In genomic region chr13:53636011-53636410, GRCm38 (mm10) we compare ENCODE assay signal across 31 mouse cellular contexts.
"Had no signal": no experiment of that assay in that cellular context is flagged by ENCODE, and none has a peak within 500 bp of the region (broad histone marks: within the 10 kb centered on the region; RNA-seq: fewer than 3 reads in every experiment).

No protein-coding gene starts in this region.

- DNase-seq: left cerebral cortex, postnatal 4 days; liver; liver, embryonic 13.5 days; liver, postnatal 0 days; lung, adult 18-20 months; lung, adult 2 months; lung, embryonic 14.5 days; lung, postnatal 10 days; lung, postnatal 14 days; lung, postnatal 36 days; lung, postnatal 4 days had no signal

- H3K36me3 ChIP-seq: limb, embryonic 10.5 days; limb, embryonic 12.5 days; limb, embryonic 13.5 days; limb, embryonic 15.5 days; liver, embryonic 12.5 days; liver, embryonic 13.5 days; liver, embryonic 15.5 days; lung, embryonic 15.5 days; midbrain, embryonic 12.5 days; midbrain, embryonic 13.5 days; midbrain, embryonic 15.5 days; neural tube, embryonic 12.5 days; neural tube, embryonic 13.5 days had no signal

- H3K4me1 ChIP-seq: limb, embryonic 12.5 days; limb, embryonic 13.5 days; limb, embryonic 15.5 days; liver, embryonic 12.5 days; liver, embryonic 13.5 days; liver, embryonic 15.5 days; lung, embryonic 15.5 days; megakaryocyte, embryonic 14.5 days; midbrain, embryonic 12.5 days; midbrain, embryonic 13.5 days; neural tube, embryonic 12.5 days had no signal

- H3K9me3 ChIP-seq: limb, embryonic 10.5 days; limb, embryonic 12.5 days; limb, embryonic 13.5 days; limb, embryonic 15.5 days; liver, embryonic 12.5 days; liver, embryonic 13.5 days; liver, embryonic 15.5 days; lung, embryonic 15.5 days; megakaryocyte, embryonic 14.5 days; midbrain, embryonic 12.5 days; midbrain, embryonic 13.5 days; midbrain, embryonic 15.5 days; neural tube, embryonic 12.5 days; neural tube, embryonic 13.5 days had no signal

- H3K9ac ChIP-seq: limb, embryonic 12.5 days; limb, embryonic 13.5 days; limb, embryonic 15.5 days; liver, embryonic 12.5 days; liver, embryonic 13.5 days; liver, embryonic 14.5 days; liver, embryonic 15.5 days; liver, postnatal 0 days; lung, embryonic 14.5 days; lung, embryonic 15.5 days; midbrain, embryonic 12.5 days; midbrain, embryonic 13.5 days; midbrain, embryonic 15.5 days; neural tube, embryonic 12.5 days; neural tube, embryonic 13.5 days had no signal

- H3K4me3 ChIP-seq: limb, embryonic 10.5 days; limb, embryonic 12.5 days; limb, embryonic 13.5 days; limb, embryonic 15.5 days; liver, embryonic 12.5 days; liver, embryonic 13.5 days; liver, embryonic 15.5 days; lung, embryonic 15.5 days; megakaryocyte, embryonic 14.5 days; midbrain, embryonic 12.5 days; midbrain, embryonic 13.5 days; midbrain, embryonic 15.5 days; myocyte; neural tube, embryonic 12.5 days; neural tube, embryonic 13.5 days had no signal

- H3K27ac ChIP-seq: limb, embryonic 10.5 days; limb, embryonic 12.5 days; limb, embryonic 13.5 days; limb, embryonic 15.5 days; liver, embryonic 12.5 days; liver, embryonic 13.5 days; liver, embryonic 14.5 days; liver, embryonic 15.5 days; lung, embryonic 15.5 days; macrophage; midbrain, embryonic 12.5 days; midbrain, embryonic 13.5 days; midbrain, embryonic 15.5 days; neural tube, embryonic 12.5 days; neural tube, embryonic 13.5 days had no signal

- H3K4me2 ChIP-seq: limb, embryonic 12.5 days; limb, embryonic 13.5 days; limb, embryonic 15.5 days; liver, embryonic 11.5 days; liver, embryonic 12.5 days; liver, embryonic 13.5 days; liver, embryonic 15.5 days; lung, embryonic 14.5 days; lung, embryonic 15.5 days; midbrain, embryonic 11.5 days; midbrain, embryonic 12.5 days; midbrain, embryonic 13.5 days; midbrain, embryonic 15.5 days; neural tube, embryonic 12.5 days; neural tube, embryonic 13.5 days had no signal

- ATAC-seq: liver, embryonic 12.5 days; liver, postnatal 0 days; lung, postnatal 0 days; midbrain, embryonic 13.5 days; midbrain, embryonic 15.5 days; midbrain, embryonic 16.5 days had no signal

- H3K27me3 ChIP-seq: limb, embryonic 15.5 days; liver, embryonic 12.5 days; liver, embryonic 13.5 days; liver, embryonic 15.5 days; lung, embryonic 15.5 days; midbrain, embryonic 15.5 days; neural tube, embryonic 12.5 days had no signal
